Mouse (Mus musculus) heart, embryonic 15.5 days (tissue): ENCODE measurements around the gene Dzip1. TPM values are rescaled to one million over a fixed set of nuclear protein-coding genes. Genes with fewer than 3 reads are reported as not detected.
A peak's percentile ranks its signal among the peaks of the same experiment; 100 is the strongest.

Source experiments
- ATAC-seq: fragments of 200-750 bp; cut with Nextera tagmentation; replicated peaks from 2 replicates; pipeline ENCODE4 v1.8.0; 2017; ENCODE audit warnings: low read depth, moderate TSS enrichment; ENCODE audit not compliant: insufficient number of reproducible peaks, insufficient read depth, low FRiP score
- H3K27ac ChIP-seq: fragments of 300-500 bp; sonication (generic); 2 replicates; pipeline ENCODE4 v1.5.1; 2015; ENCODE audit warnings: mild to moderate bottlenecking, inconsistent platforms
- H3K27me3 ChIP-seq: fragments of 300-500 bp; sonication (generic); 2 replicates; pipeline ENCODE4 v1.6.1; 2015; ENCODE audit warnings: inconsistent platforms
- H3K36me3 ChIP-seq: fragments of 300-500 bp; sonication (generic); 2 replicates; pipeline ENCODE4 v1.6.1; 2015; ENCODE audit warnings: mild to moderate bottlenecking, inconsistent platforms
- H3K4me1 ChIP-seq: fragments of 300-500 bp; sonication (generic); replicated peaks from 2 replicates; pipeline ENCODE4 v1.6.1; 2015; ENCODE audit warnings: inconsistent platforms
- H3K4me2 ChIP-seq: fragments of 300-500 bp; sonication (generic); 2 replicates; pipeline ENCODE4 v1.6.1; 2015; ENCODE audit warnings: inconsistent platforms, mild to moderate bottlenecking, moderate library complexity
- H3K4me3 ChIP-seq: fragments of 300-500 bp; sonication (generic); 2 replicates; pipeline ENCODE4 v1.5.1; 2015; ENCODE audit warnings: mild to moderate bottlenecking, inconsistent platforms
- H3K9ac ChIP-seq: fragments of 300-500 bp; sonication (generic); 2 replicates; pipeline ENCODE4 v1.6.1; 2015; ENCODE audit warnings: mild to moderate bottlenecking, inconsistent platforms
- H3K9me3 ChIP-seq: fragments of 300-500 bp; sonication (generic); replicated peaks from 2 replicates; pipeline ENCODE4 v1.6.1; 2016; ENCODE audit warnings: inconsistent platforms
- WGBS: fragments of 180-500 bp; shearing (Covaris S2); methylation state at CpG from one replicate; pipeline ENCODE4 v1.1.7; 2015; ENCODE audit warnings: mixed read lengths; 5-methylcytosine and 5-hydroxymethylcytosine counted together
- polyA plus RNA-seq: library from polyadenylated mRNA; unstranded; fragments of >200 nt; fragmentation: Nextera tagmentation; extraction: Ambion mirVana; gene quantifications from 2 replicates; pipeline ENCODE4 v1.2.1, GENCODE M21; 2015

Dzip1 gene
- polyA plus RNA-seq, 1 experiment from 2014 or later, result 4.8 TPM

DNA sequence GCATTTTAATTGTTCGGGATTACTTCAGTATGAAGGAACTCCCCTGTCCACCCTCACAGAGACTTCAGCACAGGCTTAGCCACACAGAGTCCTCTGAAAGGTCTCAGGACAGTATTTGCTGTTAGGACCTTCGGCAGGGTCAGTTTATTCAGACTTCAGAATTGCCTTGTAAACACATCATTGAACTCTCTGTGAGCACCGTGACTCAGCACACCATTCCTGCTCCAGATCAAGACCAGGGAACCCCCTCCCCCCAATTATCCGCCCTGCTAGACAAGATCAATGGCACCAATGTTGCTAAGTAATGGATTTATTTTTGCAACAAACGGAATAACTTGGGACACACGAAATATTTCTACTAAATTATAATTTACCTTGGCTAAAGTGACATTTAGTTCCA, 57.9 kb downstream of the Dzip1 start:
- Histone ChIP-seq H3K4me3 (no peak overlapping the region), H3K27me3 (no peaks in the 10 kb centered on the region), H3K4me1 (no peaks in the 10 kb centered on the region), H3K36me3 (no peaks in the 10 kb centered on the region), H3K27ac (no peak overlapping the region), H3K4me2 (no peak overlapping the region), H3K9me3 (no peaks in the 10 kb centered on the region), H3K9ac (no peak overlapping the region)
- 73% methylated on average over 6 of the region's 6 CpGs for WGBS
- ATAC-seq, result no peak

DNA sequence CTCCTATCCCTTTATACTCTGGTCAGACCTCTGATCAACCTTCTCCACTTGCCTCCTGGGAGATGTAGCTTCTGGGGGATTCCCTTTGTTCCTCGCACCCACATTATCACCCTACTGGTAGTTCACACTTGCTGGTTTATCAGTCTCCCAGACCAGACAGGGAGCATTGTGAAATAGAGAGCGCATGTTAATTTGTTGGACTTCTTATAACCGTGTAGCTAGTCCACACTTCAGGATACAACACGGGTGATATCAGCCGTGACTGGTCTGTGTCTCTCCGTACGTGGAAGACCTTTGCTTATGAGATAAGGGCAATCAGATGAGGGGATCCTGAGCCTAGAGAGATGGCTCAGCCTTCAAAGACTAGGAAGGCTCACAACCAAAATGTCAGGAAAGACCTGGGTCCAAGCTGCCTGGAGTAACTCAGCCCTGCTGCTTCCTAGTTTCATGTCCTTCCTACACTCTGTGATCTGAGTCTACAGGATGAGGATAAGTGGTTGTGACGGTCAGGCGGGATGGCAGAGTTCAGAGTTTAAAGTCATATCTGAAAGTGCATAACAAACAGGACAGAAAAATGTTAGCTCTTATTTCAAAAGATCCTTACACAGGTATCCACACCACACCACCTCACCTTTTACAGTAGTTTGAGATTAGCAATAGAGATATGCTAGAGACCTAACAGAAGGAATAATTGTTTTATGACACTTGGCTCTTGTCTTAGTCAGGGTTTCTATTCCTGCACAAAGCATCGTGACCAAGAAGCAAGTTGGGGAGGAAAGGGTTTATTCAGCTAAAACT, 59.0 kb downstream of the Dzip1 start:
- H3K9me3 ChIP-seq, result no peaks in the 10 kb centered on the region
- H3K9ac ChIP-seq, result no peak overlapping the region
- no peaks in the 10 kb centered on the region for H3K36me3 ChIP-seq
- WGBS, result 62% methylated on average over 10 of the region's 10 CpGs
- H3K27ac ChIP-seq, result no peak overlapping the region
- no peak for ATAC-seq
- no peaks in the 10 kb centered on the region for H3K27me3 ChIP-seq
- H3K4me1 ChIP-seq, result no peaks in the 10 kb centered on the region
- no peak overlapping the region for H3K4me2 ChIP-seq
- no peak overlapping the region for H3K4me3 ChIP-seq

DNA sequence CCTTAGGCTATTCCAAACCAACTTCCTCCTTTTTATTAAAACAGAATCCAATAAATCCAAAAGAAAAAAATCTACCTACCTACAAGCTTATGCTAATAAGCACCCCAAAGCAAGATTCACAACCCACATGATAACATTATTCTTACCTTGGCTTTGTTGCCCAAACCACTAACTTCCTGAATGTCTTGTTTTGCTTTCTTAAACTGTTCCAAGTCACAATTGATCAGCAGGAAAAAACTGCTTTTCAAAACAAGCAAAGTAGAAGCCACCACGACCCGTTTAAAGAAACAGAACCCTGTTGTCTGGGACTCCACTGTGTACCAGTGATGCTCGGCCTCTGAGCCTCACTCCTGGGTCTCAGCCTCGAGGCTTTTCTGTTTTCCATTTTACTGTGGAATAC, 60.4 kb downstream of the Dzip1 start:
- Histone ChIP-seq H3K9ac (no peak overlapping the region), H3K36me3 (no peaks in the 10 kb centered on the region), H3K27ac (no peak overlapping the region), H3K4me3 (no peak overlapping the region), H3K4me1 (no peaks in the 10 kb centered on the region), H3K27me3 (no peaks in the 10 kb centered on the region), H3K9me3 (no peaks in the 10 kb centered on the region), H3K4me2 (no peak overlapping the region)
- 48% methylated on average over 4 of the region's 4 CpGs for WGBS
- ATAC-seq, result no peak

DNA sequence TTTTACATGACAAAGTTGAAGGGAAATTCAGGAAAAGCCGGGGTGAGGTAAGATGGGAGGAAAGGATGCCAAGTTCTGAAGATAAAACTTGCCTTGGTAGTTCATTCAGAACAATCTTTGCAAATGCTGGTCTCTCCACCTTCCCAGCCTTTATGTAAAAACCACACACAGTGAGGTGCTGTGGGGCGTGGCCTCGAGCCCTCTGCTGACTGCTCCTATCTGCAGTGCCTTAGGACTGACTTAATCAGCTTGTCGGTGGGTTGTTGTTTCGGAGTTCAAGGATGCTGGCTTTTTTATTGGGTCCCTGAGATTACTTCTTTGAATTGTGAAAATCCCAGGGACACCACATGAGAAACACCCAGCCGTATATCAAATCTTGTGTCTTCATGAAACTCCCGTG, 63.0 kb downstream of the Dzip1 start:
- no peaks in the 10 kb centered on the region for H3K36me3 ChIP-seq
- H3K27me3 ChIP-seq, result 0 out of 2 replicates have a peak, but pooled peaks cover 2% of the 10 kb centered on the region
- no peak overlapping the region for H3K9ac ChIP-seq
- H3K4me3 ChIP-seq, result no peak overlapping the region
- no peak for ATAC-seq
- H3K4me2 ChIP-seq, result no peak overlapping the region
- no peaks in the 10 kb centered on the region for H3K9me3 ChIP-seq
- H3K4me1 ChIP-seq, result no peaks in the 10 kb centered on the region
- no peak overlapping the region for H3K27ac ChIP-seq
- 49% methylated on average over 7 of the region's 7 CpGs for WGBS

DNA sequence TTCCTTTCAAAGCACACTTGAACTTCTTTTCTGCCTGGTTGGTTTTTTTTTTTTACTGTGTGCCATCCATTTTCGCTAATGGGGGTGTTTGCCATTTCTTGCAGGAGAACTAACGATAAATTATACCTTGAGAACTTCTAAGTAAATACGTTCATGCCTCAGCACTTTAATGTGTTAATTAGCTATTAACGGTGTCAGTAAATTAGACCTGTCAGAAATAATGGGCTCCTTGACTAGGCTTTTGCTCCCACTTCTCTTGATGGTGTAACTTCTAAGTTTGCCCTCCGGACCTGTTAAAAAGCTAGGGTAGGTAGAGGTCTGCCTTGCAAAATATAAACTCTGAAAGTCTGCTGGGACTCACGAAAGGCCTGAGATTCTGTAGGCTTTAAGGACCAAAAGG, 66.9 kb downstream of the Dzip1 start:
- H3K27ac ChIP-seq, result no peak overlapping the region
- WGBS, result 72% methylated on average over 6 of the region's 6 CpGs

DNA sequence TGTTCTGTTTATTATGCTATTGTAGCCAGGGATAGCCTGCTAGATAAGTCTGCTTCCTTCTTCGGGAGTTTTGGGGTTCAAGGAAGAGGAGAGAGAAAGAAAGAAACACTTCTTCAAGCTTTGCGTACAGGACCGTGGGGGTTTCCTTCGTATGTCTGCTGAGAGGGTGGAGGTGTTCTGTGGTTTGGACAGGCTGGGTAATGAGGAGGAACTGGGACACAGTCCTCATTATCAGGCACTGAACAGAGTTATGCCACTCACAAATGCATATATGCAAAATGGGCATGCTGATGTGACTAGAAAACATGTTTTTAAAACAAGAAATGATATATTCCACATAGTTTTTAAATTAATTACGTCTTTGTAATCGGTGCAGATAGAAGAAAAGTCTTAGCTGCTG, 68.7 kb downstream of the Dzip1 start:
- no peak overlapping the region for H3K9ac ChIP-seq
- peaks cover 28% of the 10 kb centered on the region for H3K27me3 ChIP-seq
- H3K4me2 ChIP-seq, result no peak overlapping the region
- no peak for ATAC-seq
- no peaks in the 10 kb centered on the region for H3K9me3 ChIP-seq
- H3K4me3 ChIP-seq, result no peak overlapping the region
- no peak overlapping the region for H3K27ac ChIP-seq
- WGBS, result 71% methylated on average over 6 of the region's 6 CpGs
- no peaks in the 10 kb centered on the region for H3K36me3 ChIP-seq
- peaks cover 13% of the 10 kb centered on the region for H3K4me1 ChIP-seq

More for the DNA sequence above, 66.9 kb downstream of the Dzip1 start:
- H3K9me3 ChIP-seq, result no peaks in the 10 kb centered on the region
- H3K4me1 ChIP-seq, result peaks cover 13% of the 10 kb centered on the region
- H3K36me3 ChIP-seq, result no peaks in the 10 kb centered on the region
- H3K4me2 ChIP-seq, result no peak overlapping the region
- ATAC-seq, result no peak
- no peak overlapping the region for H3K4me3 ChIP-seq
- no peak overlapping the region for H3K9ac ChIP-seq
- H3K27me3 ChIP-seq, result peaks cover 25% of the 10 kb centered on the region

DNA sequence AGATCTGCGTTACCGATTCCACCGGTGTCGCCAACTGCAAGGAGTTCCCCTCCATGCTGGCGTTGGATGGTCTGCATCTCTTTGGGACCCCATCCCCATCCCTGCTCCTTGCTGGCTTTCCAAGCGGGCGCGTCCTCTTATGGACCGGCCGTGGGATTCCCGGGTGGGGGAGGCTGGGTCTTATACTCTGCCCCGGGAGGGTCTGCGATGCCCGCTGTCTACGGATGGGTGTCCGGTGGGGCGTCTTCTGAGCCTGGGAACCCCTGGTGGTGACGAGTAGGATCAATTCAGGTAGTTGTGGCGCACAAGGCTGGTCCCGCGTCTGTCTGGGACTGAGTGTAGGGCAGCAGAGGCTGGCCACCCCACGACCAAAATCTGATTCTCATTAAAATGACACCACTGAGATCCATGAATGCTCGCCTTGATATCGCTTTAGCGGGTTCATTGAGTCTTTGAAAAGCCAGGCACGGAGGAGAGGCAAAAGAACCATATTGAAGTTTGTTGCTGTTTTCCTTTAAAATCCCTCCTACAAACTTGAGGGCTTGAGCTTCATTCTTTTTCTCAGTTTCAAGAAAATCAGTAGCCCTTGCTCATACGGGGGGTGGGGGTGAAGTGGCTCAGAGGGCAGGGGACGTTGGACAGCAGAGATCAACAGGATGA, 70.0 kb downstream of the Dzip1 start:
- peak; percentile 40 for ATAC-seq
- Histone ChIP-seq H3K4me1 (peaks cover 13% of the 10 kb centered on the region), H3K27ac (no peak overlapping the region), H3K36me3 (no peaks in the 10 kb centered on the region), H3K4me3 (peak overlapping the region; percentile 62), H3K9me3 (no peaks in the 10 kb centered on the region), H3K27me3 (peaks cover 28% of the 10 kb centered on the region), H3K4me2 (peak overlapping the region; percentile 99), H3K9ac (peak overlapping the region; percentile 40)
- WGBS, result 2% methylated on average over 28 of the region's 28 CpGs

DNA sequence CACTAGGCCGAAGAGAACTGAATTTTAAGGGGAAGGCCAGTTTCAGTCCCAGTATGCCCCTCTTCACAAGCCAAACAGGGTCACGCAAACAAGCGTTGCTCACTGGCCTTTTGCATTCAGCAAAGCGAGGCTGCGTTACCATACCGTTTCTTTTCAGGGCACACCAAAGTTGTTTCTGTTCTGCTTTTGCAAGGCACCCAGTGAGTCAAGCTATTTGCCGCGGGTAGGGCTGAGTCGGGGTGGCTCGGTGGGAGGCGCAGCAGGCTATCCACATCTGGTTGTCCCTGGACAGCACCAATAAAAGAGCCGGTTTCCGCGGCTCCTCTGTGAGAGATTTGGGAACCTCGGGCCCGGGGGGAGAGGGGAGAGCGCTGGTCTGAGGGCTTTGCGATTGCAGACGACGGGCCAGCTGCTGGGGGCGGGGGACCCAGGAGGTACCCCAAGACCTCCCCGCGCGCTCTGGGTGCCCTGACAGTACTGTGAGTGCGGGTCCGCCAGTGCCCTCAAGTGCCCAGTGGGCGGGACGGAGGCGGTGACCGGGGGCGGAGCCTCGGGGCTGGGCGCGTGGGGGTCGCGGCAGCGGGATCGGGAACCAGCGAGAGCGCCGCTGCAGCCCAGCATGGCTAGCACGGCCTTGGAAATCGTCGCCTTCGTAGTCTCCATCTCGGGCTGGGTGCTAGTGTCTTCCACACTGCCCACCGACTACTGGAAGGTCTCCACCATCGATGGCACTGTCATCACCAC, 70.7 kb downstream of the Dzip1 start:
- Histone ChIP-seq H3K9me3 (no peaks in the 10 kb centered on the region), H3K27me3 (peaks cover 28% of the 10 kb centered on the region), H3K4me3 (peak overlapping the region; percentile 62), H3K36me3 (no peaks in the 10 kb centered on the region), H3K4me2 (peak overlapping the region; percentile 99), H3K4me1 (peaks cover 13% of the 10 kb centered on the region), H3K27ac (no peak overlapping the region), H3K9ac (peak overlapping the region; percentile 40)
- ATAC-seq, result peak; percentile 77
- WGBS, result 2% methylated on average over 48 of the region's 48 CpGs

DNA sequence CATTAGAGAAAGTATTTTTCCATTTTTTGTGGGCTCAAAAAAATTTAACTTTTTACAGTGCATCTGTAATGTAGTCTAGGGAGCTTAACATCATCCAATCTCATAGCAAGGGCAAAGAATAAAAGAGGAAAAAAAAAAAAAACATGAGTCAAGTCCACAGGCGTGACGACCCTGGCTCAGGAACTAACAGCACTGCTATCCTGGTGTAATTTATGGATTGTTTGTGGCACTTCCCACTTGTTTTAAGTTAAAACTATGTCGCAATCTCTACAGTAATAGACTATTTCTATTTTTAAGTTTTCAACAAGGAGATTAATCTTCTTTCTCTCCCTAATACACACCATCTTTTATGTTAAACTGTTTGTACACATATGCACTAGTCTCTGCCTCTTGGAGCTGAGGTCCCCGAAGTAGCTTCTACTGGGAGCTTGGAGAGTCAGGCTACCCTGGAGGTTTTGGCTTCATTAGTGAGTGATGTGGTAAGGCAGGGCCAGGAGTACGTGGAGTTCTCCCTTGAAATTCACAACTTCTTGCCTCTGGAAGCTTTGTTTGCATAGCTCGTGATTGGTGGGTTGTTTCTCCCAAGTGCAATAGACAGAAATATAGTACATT, 73.7 kb downstream of the Dzip1 start:
- 65% methylated on average over 6 of the region's 6 CpGs for WGBS
- H3K9me3 ChIP-seq, result no peaks in the 10 kb centered on the region
- ATAC-seq, result no peak

DNA sequence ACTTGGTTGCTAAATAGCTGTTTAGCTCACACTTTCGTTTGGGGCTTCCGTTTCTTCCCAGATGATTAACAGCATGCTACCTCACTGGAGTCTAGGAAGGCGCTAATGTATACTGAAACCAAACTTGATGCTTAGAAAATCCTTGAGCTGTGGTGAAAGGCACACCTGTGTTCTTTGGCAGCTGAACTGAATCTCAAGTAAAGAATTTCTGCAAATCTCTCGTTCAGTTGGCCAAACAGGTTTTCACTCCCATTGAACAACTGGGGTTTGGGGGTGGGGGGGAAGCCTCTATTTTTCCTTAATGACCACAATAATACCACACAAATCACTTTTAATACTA, 74.6 kb downstream of the Dzip1 start:
- Histone ChIP-seq H3K9ac (no peak overlapping the region), H3K36me3 (no peaks in the 10 kb centered on the region), H3K4me2 (no peak overlapping the region), H3K4me1 (peaks cover 13% of the 10 kb centered on the region), H3K4me3 (no peak overlapping the region), H3K27ac (no peak overlapping the region), H3K9me3 (no peaks in the 10 kb centered on the region), H3K27me3 (peaks cover 18% of the 10 kb centered on the region)
- no peak for ATAC-seq
- WGBS, result 62% methylated on average over 4 of the region's 4 CpGs

More for the DNA sequence above, 73.7 kb downstream of the Dzip1 start:
- Histone ChIP-seq H3K4me2 (no peak overlapping the region), H3K27me3 (peaks cover 25% of the 10 kb centered on the region), H3K4me1 (peaks cover 13% of the 10 kb centered on the region), H3K27ac (no peak overlapping the region), H3K36me3 (no peaks in the 10 kb centered on the region), H3K9ac (no peak overlapping the region), H3K4me3 (no peak overlapping the region)

DNA sequence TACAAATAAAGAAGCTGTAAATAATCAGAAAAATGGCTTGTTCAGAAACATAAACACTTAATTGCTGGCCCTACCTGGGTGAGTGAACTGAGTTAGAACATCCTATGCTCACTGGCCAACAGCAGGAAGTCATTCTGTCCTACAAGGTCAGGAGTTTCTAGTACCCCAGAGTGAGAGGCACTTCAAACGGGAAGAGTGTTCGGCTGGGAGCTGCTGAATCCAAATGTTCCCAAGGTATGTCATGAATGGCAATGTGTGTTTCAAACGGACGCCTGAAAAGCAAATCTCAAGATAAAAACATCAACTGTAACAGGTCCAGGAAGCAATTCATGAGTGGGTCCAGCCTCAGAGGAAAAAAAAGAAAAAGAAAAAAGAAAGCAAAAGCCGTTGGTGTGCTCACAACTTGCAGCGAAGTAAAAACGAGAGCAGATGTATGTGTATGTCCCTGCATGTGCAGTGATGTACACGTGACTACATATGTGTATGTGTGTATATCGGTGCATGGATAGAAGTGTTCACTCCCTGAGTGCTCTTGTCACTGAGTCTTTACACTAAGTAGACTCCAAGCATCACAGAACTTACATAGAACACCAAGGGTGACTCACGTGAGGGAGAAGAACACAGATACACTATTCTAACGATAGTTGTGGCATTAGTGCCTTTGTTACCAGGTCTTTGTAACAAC, 75.1 kb downstream of the Dzip1 start:
- peaks cover 10% of the 10 kb centered on the region for H3K4me1 ChIP-seq
- H3K9ac ChIP-seq, result no peak overlapping the region
- no peak overlapping the region for H3K4me2 ChIP-seq
- WGBS, result 58% methylated on average over 11 of the region's 11 CpGs
- no peak overlapping the region for H3K4me3 ChIP-seq
- no peaks in the 10 kb centered on the region for H3K36me3 ChIP-seq
- no peak for ATAC-seq
- no peak overlapping the region for H3K27ac ChIP-seq
- no peaks in the 10 kb centered on the region for H3K9me3 ChIP-seq
- H3K27me3 ChIP-seq, result peaks cover 14% of the 10 kb centered on the region
